Mouse (Mus musculus): Measurements from ENCODE around the gene Cbx5.

Gene Cbx5

GRCm38 (mm10) chr15:103146627-103147421 is 92.8 kb downstream of the Cbx5 start:
- in situ Hi-C loops (cut with MseI, MboI), result no loop called here

GRCm38 (mm10) chr15:103145635-103146299 is 93.8 kb downstream of the Cbx5 start:
- in situ Hi-C loops (cut with MseI, MboI), result no loop called here

GRCm38 (mm10) chr15:103144176-103144575 is 95.4 kb downstream of the Cbx5 start:
- in situ Hi-C loops (cut with MseI, MboI), result no loop called here

Measured in mouse trophoblast stem cell (cell line).